Mouse (Mus musculus) bone marrow macrophage, adult 2 months (primary cell): ENCODE data around the gene Entpd7. TPM values are rescaled to one million over a fixed set of nuclear protein-coding genes. Genes with fewer than 3 reads are reported as not detected.

Experiments used
- H3K27ac ChIP-seq: 2 replicates; pipeline ENCODE4 v1.5.1; 2012; ENCODE audit warnings: low read depth, low read length; ENCODE audit not compliant: insufficient read depth
- H3K4me1 ChIP-seq: 2 replicates; pipeline ENCODE4 v1.6.1; 2012; ENCODE audit warnings: low read length; ENCODE audit not compliant: control insufficient read depth, insufficient read depth
- H3K4me3 ChIP-seq: 2 replicates; pipeline ENCODE4 v1.5.1; 2012; ENCODE audit warnings: mild to moderate bottlenecking, low read length, moderate library complexity; ENCODE audit not compliant: insufficient read depth
- CTCF ChIP-seq: IDR thresholded peaks from 2 replicates; pipeline ENCODE4 v1.5.1; 2012; ENCODE audit warnings: low read depth, mild to moderate bottlenecking, low read length, moderate library complexity
- POLR2A ChIP-seq: IDR thresholded peaks from 2 replicates; pipeline ENCODE4 v1.6.1; 2012; ENCODE audit warnings: mild to moderate bottlenecking, low read depth, low read length, borderline replicate concordance
- polyA plus RNA-seq: library from polyadenylated mRNA; stranded (reverse); fragments of >200 nt; gene quantifications from 2 replicates; pipeline ENCODE4 v1.2.4, GENCODE M21; 2012; ENCODE audit not compliant: missing spikeins, insufficient read depth, insufficient read length

The Entpd7 gene
- polyA plus RNA-seq, 1 experiment = 23.4 TPM

GRCm38 (mm10) chr19:43745740-43746139, 56.3 kb downstream of the Entpd7 start:
- no peak for TF ChIP-seq POLR2A
- no peak for TF ChIP-seq CTCF
- H3K27ac ChIP-seq = no peak overlapping the region
- peaks cover 10% of the 10 kb centered on the region for H3K4me1 ChIP-seq
- no peak overlapping the region for H3K4me3 ChIP-seq

DNA sequence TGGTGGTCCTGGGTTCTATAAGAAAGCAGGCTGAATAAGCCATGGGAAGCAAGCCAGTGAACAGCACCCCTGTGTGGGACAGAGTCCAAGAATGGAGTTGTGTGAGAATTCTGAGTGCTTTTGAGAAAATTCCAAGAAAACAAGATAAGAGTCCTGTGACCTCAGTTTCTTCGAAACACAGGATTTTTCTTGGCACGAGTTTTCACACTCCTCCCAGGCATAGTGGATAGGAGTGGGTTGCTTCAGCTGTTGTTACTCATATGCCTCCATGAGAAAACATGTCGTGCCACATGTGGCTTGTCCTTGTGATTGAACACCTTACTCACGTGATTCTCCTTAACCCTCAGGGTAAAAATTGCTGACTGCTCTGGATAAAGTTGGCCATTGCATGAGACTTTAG, 58.4 kb downstream of the Entpd7 start:
- TF ChIP-seq CTCF (no peak), POLR2A (no peak)
- Histone ChIP-seq H3K27ac (no peak overlapping the region), H3K4me3 (no peak overlapping the region), H3K4me1 (peaks cover 16% of the 10 kb centered on the region)

GRCm38 (mm10) chr19:43750008-43750407, 60.5 kb downstream of the Entpd7 start:
- TF ChIP-seq POLR2A = no peak
- no peak for TF ChIP-seq CTCF

GRCm38 (mm10) chr19:43752489-43753225, 63.2 kb downstream of the Entpd7 start, which contains the start of the genes Cutc and Cox15:
Gene Cutc (plus strand): TSS chr19:43752996.
Gene Cox15 (minus strand): TSS chr19:43753000.
- no peak for TF ChIP-seq CTCF
- peak; percentile 84; the same call in 1 of the 2 replicates for TF ChIP-seq POLR2A

More at GRCm38 (mm10) chr19:43750008-43750407, 60.5 kb downstream of the Entpd7 start:
- no peak overlapping the region for H3K4me3 ChIP-seq
- H3K4me1 ChIP-seq = peaks cover 12% of the 10 kb centered on the region
- no peak overlapping the region for H3K27ac ChIP-seq

GRCm38 (mm10) chr19:43753226-43753835, 63.9 kb downstream of the Entpd7 start:
- peaks cover 9% of the 10 kb centered on the region for H3K4me1 ChIP-seq
- peak overlapping the region; percentile 96 for H3K27ac ChIP-seq
- H3K4me3 ChIP-seq = peak overlapping the region; percentile 83
- peak; percentile 65; the same call in 1 of the 2 replicates for TF ChIP-seq CTCF
- no peak for TF ChIP-seq POLR2A

More at GRCm38 (mm10) chr19:43752489-43753225, 63.2 kb downstream of the Entpd7 start, which contains the start of the genes Cutc and Cox15:
- Histone ChIP-seq H3K27ac (peak within 1 kb of the TSS; percentile 96), H3K4me1 (peaks cover 9% of the 10 kb centered on the region), H3K4me3 (peak within 1 kb of the TSS; percentile 83)

DNA sequence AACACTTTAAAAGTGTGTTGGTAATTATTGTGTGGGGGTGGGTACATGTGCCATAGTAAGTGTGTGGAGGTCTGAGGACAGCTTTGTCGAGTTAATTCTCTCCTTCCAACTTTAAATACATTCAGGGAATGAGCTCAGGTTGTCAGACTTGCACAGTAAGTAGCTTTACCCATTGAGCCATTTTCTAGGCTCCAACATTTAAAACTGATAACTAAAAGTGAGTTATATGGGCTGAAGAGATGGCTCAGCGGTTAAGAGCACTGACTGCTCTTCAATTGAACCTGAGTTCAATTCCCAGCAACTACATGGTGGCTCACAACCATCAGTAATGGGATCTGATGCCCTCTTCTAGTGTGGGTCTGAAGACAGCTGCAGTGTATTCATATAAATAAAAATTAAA, 64.8 kb downstream of the Entpd7 start:
- H3K4me3 ChIP-seq = no peak overlapping the region
- no peak overlapping the region for H3K27ac ChIP-seq
- no peak for TF ChIP-seq CTCF
- no peak for TF ChIP-seq POLR2A
- H3K4me1 ChIP-seq = peaks cover 9% of the 10 kb centered on the region

GRCm38 (mm10) chr19:43754872-43755271, 65.4 kb downstream of the Entpd7 start:
- Histone ChIP-seq H3K4me1 (peaks cover 9% of the 10 kb centered on the region), H3K27ac (no peak overlapping the region), H3K4me3 (no peak overlapping the region)
- TF ChIP-seq POLR2A (no peak), CTCF (no peak)

GRCm38 (mm10) chr19:43760504-43760903, 71.0 kb downstream of the Entpd7 start:
- TF ChIP-seq POLR2A = no peak
- no peak for TF ChIP-seq CTCF
- Histone ChIP-seq H3K4me1 (peaks cover 2% of the 10 kb centered on the region; the same call in 1 of the 2 replicates), H3K27ac (no peak overlapping the region), H3K4me3 (no peak overlapping the region)

DNA sequence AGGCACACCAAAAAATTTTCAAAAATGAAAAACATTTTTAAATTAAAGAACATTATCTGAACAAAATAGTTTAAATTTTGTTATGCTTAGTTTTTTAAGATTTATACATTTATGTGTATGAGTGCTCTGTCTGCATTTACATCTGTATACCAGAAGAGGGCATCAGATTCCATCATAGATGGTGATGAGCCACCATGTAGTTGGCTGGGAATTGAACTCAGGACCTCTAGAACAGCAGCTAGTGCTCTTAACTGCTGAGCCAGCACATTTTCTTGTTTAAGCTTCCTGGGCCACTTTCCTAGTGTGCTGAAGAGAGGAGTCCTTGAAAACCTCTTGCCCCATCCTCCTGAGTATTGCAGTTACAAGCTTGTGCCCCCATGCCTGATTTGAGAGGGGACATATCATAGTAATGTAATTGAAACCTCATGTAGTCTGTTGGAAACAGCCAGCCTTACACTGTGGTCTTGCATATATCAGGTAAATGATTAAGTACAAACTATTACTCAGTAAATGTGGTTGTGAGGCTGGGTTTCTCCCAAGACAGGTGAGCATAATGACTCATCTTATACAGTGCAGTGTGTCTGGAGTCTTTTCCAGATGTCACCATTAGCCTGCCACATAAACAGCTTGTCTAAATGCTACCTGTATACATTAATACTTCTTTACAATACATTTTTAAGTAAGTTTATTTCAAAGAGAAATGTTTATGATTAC, 72.2 kb downstream of the Entpd7 start:
- Histone ChIP-seq H3K4me3 (no peak overlapping the region), H3K27ac (no peak overlapping the region), H3K4me1 (peaks cover 2% of the 10 kb centered on the region; the same call in 1 of the 2 replicates)
- TF ChIP-seq CTCF (no peak), POLR2A (no peak)
